ENCODE assay signal across 8 mouse cellular contexts in the genomic region with DNA sequence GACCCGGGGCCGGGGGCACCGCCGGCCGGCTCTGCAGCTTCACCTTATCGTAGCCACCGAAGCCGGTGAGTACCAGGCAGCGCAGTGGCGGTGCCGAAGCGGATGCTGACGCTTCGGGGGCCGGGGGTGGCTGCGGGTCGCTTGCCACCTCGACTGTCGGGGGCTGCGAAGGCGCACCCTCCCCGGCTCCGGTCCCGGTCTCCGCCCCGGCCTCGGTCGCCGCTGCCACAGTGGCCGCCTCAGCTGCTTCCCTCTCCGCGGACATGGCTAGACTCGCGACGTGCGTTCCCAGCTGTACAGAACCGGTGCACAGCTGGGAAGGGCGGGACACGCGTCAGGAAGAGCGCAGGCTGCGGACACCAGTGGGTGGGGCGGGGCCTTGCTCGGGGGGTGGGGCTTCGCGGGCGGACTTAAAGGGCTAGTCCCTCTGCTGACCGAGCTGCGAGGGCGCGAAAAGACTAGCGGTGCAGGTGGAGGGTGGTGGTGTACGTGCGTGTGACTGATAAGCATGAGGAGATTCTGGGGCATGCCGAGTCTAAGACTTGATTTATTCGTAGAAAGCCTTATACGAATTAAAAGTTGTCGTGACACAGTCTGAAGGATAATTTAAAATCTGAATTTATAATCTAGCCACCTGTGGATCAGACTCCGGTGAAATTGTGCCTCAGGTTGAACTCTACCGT. TPM values are rescaled to one million over a fixed set of nuclear protein-coding genes. Genes with fewer than 3 reads are reported as not detected.
DNase-seq lines count a peak whose midpoint lies in the region; ATAC-seq and TF ChIP-seq lines count a peak whose summit lies in the region.

A gene (minus strand): TSS at position 362 of the 683 bp plus-strand sequence.

- no peaks in the 10 kb centered on the region for H3K27me3 ChIP-seq in heart, embryonic 15.5 days
- peaks cover 50% of the 10 kb centered on the region for H3K27me3 ChIP-seq in liver, embryonic 16.5 days (ENCODE audit: control insufficient read depth, insufficient read depth, low read depth, low read length)
- no peaks in the 10 kb centered on the region for H3K27me3 ChIP-seq in neural tube, embryonic 12.5 days (replicated peaks)
- no peaks in the 10 kb centered on the region for H3K27me3 ChIP-seq in stomach, embryonic 16.5 days (ENCODE audit: control insufficient read depth, insufficient read depth, low read length)

- peak; percentile 97 for TF ChIP-seq POLR2A in embryonic fibroblast, embryonic 13.5 days (IDR thresholded peaks at IDR 0.05; ENCODE audit: low read depth, low read length)

- WGBS in heart, embryonic 15.5 days, result under 1% methylated on average over 60 of the region's 60 CpGs
- WGBS in liver, embryonic 16.5 days (ENCODE audit: insufficient replicate concordance), result under 1% methylated on average over 60 of the region's 60 CpGs
- WGBS in neural tube, embryonic 12.5 days, result 2% methylated on average over 60 of the region's 60 CpGs
- whole genome bisulfite sequencing in stomach, embryonic 16.5 days, result 1% methylated on average over 55 of the region's 60 CpGs

- H3K9me3 ChIP-seq in heart, embryonic 15.5 days (replicated peaks), result no peaks in the 10 kb centered on the region
- H3K9me3 ChIP-seq in liver, embryonic 16.5 days (replicated peaks; ENCODE audit: control insufficient read depth, low read length), result no peaks in the 10 kb centered on the region
- H3K9me3 ChIP-seq in neural tube, embryonic 12.5 days, result no peaks in the 10 kb centered on the region
- no peaks in the 10 kb centered on the region for H3K9me3 ChIP-seq in stomach, embryonic 16.5 days (replicated peaks; ENCODE audit: control insufficient read depth, low read length)

- peak within 1 kb of the TSS; percentile 76 for H3K27ac ChIP-seq in embryonic fibroblast, embryonic 13.5 days (ENCODE audit: insufficient read depth, low read length)
- H3K27ac ChIP-seq in heart, embryonic 15.5 days, result peak within 1 kb of the TSS; percentile 87
- H3K27ac ChIP-seq in liver, embryonic 16.5 days (ENCODE audit: low read length), result peak within 1 kb of the TSS; percentile 33
- peak within 1 kb of the TSS; percentile 66 for H3K27ac ChIP-seq in neural tube, embryonic 12.5 days
- H3K27ac ChIP-seq in stomach, embryonic 16.5 days (ENCODE audit: low read length), result peak within 1 kb of the TSS; percentile 93

- peak within 1 kb of the TSS; percentile 93 for H3K4me2 ChIP-seq in heart, embryonic 15.5 days
- H3K4me2 ChIP-seq in liver, embryonic 16.5 days (ENCODE audit: low read depth, low read length), result peak within 1 kb of the TSS; percentile 84
- H3K4me2 ChIP-seq in neural tube, embryonic 12.5 days (replicated peaks), result peak within 1 kb of the TSS; percentile 90
- H3K4me2 ChIP-seq in stomach, embryonic 16.5 days (ENCODE audit: low read depth, low read length), result peak within 1 kb of the TSS; percentile 97

- DNase-seq in A20 (ENCODE audit: low read depth, low spot score), result peak; percentile 85
- DNase-seq in adrenal gland, adult 8-10 months, result peak; percentile 70
- DNase-seq in kidney, postnatal 14 days, result peak; percentile 84

- no peak for TF ChIP-seq CTCF in embryonic fibroblast, embryonic 13.5 days (IDR thresholded peaks at IDR 0.05; ENCODE audit: borderline replicate concordance, insufficient read depth, low read length)

- 0 out of 2 replicates have a peak, but pooled peaks cover 10% of the 10 kb centered on the region for H3K4me1 ChIP-seq in embryonic fibroblast, embryonic 13.5 days (ENCODE audit: control insufficient read depth, insufficient read depth, low read length)
- peaks cover 53% of the 10 kb centered on the region for H3K4me1 ChIP-seq in heart, embryonic 15.5 days (replicated peaks)
- H3K4me1 ChIP-seq in liver, embryonic 16.5 days (ENCODE audit: control insufficient read depth, low read depth, low read length), result peaks cover 56% of the 10 kb centered on the region
- peaks cover 57% of the 10 kb centered on the region for H3K4me1 ChIP-seq in neural tube, embryonic 12.5 days
- peaks cover 31% of the 10 kb centered on the region for H3K4me1 ChIP-seq in stomach, embryonic 16.5 days (ENCODE audit: control insufficient read depth, insufficient read depth, low read length)

- H3K9ac ChIP-seq in heart, embryonic 15.5 days, result peak within 1 kb of the TSS; percentile 78
- H3K9ac ChIP-seq in liver, embryonic 16.5 days (ENCODE audit: low read depth, low read length), result peak within 1 kb of the TSS; percentile 61
- peak within 1 kb of the TSS; percentile 78 for H3K9ac ChIP-seq in neural tube, embryonic 12.5 days
- peak within 1 kb of the TSS; percentile 87 for H3K9ac ChIP-seq in stomach, embryonic 16.5 days (ENCODE audit: low read length)

- peak; percentile 71 for ATAC-seq in heart, embryonic 15.5 days (replicated peaks; ENCODE audit: insufficient number of reproducible peaks, insufficient read depth, low FRiP score, low read depth)
- peak; percentile 67 for ATAC-seq in liver, embryonic 16.5 days (ENCODE audit: low read depth)
- peak; percentile 60; the same call in 1 of the 2 replicates for ATAC-seq in neural tube, embryonic 12.5 days (ENCODE audit: low FRiP score, low read depth)
- peak; percentile 69 for ATAC-seq in stomach, embryonic 16.5 days (ENCODE audit: insufficient read depth, low FRiP score)

- peak within 1 kb of the TSS; percentile 57 for H3K4me3 ChIP-seq in embryonic fibroblast, embryonic 13.5 days (ENCODE audit: insufficient read depth, low read length)
- H3K4me3 ChIP-seq in heart, embryonic 15.5 days, result peak within 1 kb of the TSS; percentile 91
- peak within 1 kb of the TSS; percentile 70 for H3K4me3 ChIP-seq in liver, embryonic 16.5 days (ENCODE audit: low read depth, low read length)
- H3K4me3 ChIP-seq in neural tube, embryonic 12.5 days, result peak within 1 kb of the TSS; percentile 85
- peak within 1 kb of the TSS; percentile 87 for H3K4me3 ChIP-seq in stomach, embryonic 16.5 days (replicated peaks; ENCODE audit: low read length)

- peaks cover 17% of the 10 kb centered on the region for H3K36me3 ChIP-seq in heart, embryonic 15.5 days
- H3K36me3 ChIP-seq in liver, embryonic 16.5 days (ENCODE audit: control insufficient read depth, insufficient read depth), result no peaks in the 10 kb centered on the region
- peaks cover 23% of the 10 kb centered on the region for H3K36me3 ChIP-seq in neural tube, embryonic 12.5 days
- H3K36me3 ChIP-seq in stomach, embryonic 16.5 days (ENCODE audit: control insufficient read depth, insufficient read depth, low read length), result 0 out of 2 replicates have a peak, but pooled peaks cover 7% of the 10 kb centered on the region

RNA-seq across cellular contexts. Expression of the gene that starts here (rescaled TPM):
- total RNA-seq in adrenal gland, adult 8-10 months (2022), result 100 to 1,000 TPM; 135 to 192 (median 171) TPM
- 218 and 264 TPM in 2 replicates for polyA plus RNA-seq in embryonic fibroblast, embryonic 13.5 days (2011; ENCODE audit: insufficient read length, low read depth, missing spikeins)
- polyA plus RNA-seq in heart, embryonic 15.5 days (2015; fragmentation: Nextera tagmentation; extraction: Ambion mirVana), result 30.2 and 38.6 TPM in 2 replicates
- 10.2 and 12.3 TPM in 2 replicates for polyA plus RNA-seq in liver, embryonic 16.5 days (2015; fragmentation: Nextera tagmentation; extraction: Ambion mirVana)
- 71.6 and 75.1 TPM in 2 replicates for polyA plus RNA-seq in neural tube, embryonic 12.5 days (2016; fragmentation: Nextera tagmentation; extraction: Ambion mirVana)
- 67.1 and 73.8 TPM in 2 replicates for polyA plus RNA-seq in stomach, embryonic 16.5 days (2015; fragmentation: Nextera tagmentation; extraction: Ambion mirVana)

Comparison
In these comparisons a context has a peak if more than half of its experiments do, and no peak if none do; other contexts are left out.
1. Peak in every context shown above with its lines: DNase-seq, ATAC-seq, H3K4me3 ChIP-seq and H3K27ac ChIP-seq.
2. H3K27ac ChIP-seq: peak in every context shown above with its lines; median percentile 93 in stomach, embryonic 16.5 days; 87 in heart, embryonic 15.5 days; 76 in embryonic fibroblast, embryonic 13.5 days; 66 in neural tube, embryonic 12.5 days; 33 in liver, embryonic 16.5 days.